Mouse (Mus musculus): ENCODE results near the gene Ppp1r35.

Gene Ppp1r35

GRCm38 (mm10) chr5:137784546-137784945 is 5.9 kb downstream of the Ppp1r35 start:
- DNase-seq, result no peak

GRCm38 (mm10) chr5:137785164-137786031 is 6.7 kb downstream of the Ppp1r35 start:
- DNase-seq, result peak; percentile 74

DNA sequence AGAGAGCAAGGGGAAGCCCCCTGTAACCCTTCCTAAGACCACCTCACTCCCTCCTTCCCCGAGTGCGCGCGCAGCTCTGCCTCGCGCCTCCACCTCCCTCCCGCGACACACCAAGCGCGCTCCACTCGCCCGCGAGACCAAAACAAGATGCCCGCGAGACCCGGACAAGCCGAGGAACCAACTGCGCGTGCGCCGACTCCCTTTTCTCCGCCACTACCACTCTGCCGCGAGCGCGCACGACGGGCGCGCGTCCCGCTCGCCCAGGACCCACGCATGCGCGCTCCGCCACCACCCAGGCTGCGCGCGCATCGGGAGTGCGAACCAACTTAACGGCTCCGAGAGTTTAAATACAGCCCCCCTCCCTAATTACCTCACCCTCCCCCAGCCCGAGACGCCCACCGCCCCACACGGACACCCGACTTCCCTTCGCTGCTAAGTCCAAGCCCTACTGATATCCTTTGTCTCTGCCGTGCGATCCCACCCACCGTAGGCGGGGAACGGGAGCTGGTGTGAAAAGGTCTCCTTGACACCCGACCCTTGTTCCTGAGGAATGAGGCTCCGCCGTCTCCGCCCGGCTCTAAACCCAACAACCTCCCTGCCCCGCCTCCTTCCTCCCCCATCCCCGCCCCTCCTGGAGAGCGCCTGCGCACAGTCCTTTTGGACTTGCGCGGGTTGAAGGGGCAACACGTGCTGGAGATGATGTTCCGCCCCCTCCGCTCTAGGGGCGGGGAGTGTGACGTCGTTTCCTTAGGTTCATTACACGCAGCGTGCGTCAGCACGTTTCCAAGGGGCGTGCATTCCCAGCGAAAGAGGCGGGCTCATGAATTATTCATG is 7.7 kb downstream of the Ppp1r35 start:
- DNase-seq, result peak; percentile 99

GRCm38 (mm10) chr5:137787151-137787928 is 8.7 kb downstream of the Ppp1r35 start, which contains the start of the genes Mepce and Zcwpw1:
TSS of gene Mepce (minus strand) at chr5:137787655.
TSS of gene Zcwpw1 (plus strand) at chr5:137787798.
- peak; percentile 96 for DNase-seq

DNA sequence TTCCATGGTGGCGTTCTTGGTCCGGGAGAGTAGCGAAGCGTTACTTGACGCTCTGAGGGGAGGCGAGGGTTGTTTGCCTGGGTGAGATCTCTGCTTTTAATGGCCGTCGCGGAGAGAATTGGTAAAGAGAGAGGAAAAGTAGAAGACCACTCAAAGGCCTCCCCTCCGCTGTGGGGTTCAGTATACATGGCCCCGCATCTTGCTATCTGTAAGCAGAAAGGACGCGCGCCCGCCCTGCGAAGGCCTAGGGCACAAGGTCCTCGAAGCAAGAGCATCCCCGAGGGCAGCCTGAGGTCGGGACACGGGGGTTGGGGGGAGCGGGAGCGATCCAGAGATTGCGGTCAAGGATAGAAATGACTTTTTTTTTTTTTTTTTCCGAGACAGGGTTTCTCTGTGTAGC is 9.5 kb downstream of the Ppp1r35 start:
- DNase-seq, result peak; percentile 53

DNA sequence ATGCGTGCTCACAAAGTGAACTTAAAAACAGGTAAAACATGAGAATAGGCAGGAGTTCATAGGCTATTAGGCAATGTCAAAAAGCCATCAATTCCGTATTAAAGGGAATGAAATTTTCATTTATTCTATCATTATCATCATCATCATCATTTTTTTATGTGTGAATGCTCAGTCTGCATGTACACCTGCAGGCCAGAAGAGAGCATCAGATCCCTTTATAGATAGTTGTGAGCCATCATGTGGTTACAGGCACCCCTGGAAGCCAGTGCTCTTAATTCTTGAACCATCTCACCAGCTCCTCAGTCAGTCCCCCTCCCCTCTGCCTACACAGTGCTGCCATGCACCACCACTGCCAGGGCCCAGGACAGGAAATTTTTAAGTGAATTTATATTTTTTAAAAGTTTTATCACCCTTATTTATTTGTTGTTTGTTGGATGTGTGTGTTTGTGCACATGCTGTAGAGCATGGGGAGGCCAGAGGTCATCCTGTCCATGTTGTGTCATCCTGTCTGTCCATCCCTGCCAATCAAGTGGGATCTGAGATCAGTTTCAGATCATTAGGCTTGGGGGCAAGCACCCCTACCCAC is 10.4 kb downstream of the Ppp1r35 start:
- DNase-seq, result no peak

GRCm38 (mm10) chr5:137791553-137791952 is 12.9 kb downstream of the Ppp1r35 start:
- DNase-seq, result no peak

DNA sequence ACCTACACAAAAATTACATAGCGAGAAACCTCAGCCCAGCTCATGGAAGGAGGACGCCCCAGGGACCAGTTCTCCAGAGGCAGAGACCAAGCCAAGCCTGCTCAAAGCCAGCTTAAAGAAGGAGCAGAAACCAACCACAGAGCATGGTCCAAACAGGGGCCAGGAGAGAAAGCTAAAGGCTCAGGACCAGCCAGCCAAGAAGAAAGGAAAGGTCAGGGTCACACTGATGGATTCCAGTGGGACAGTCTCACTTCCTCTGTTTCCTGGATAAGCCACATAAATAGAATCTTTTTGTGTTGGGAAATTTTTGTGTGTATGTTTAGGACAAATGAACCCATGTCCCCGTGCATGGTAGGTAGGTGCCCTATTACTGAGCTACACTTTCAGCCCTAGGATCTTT is 18.0 kb downstream of the Ppp1r35 start:
- DNase-seq, result no peak

GRCm38 (mm10) chr5:137800917-137801316 is 22.3 kb downstream of the Ppp1r35 start:
- no peak for DNase-seq

- DNase-seq, result no peak
These were observed 27.5 kb downstream of the Ppp1r35 start for GRCm38 (mm10) chr5:137806158-137806557.

DNA sequence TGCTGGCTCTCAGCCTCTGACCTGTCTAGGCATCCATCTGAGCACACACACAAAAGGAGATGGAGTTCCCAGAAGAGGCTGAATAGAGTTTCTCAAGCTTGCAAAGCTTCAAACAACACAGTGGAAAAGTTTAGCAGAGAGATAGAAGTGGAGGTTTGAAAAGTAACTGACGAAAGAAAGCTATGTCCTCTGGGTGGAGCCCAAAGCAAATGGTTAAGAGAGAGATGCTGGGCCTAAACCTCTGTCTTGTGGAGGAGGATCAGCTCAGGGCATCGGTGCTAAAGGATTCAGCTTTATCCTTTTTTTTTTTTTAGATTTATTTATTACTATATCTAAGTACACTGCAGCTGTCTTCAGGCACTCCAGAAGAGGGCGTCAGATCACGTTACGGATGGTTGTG is 29.7 kb downstream of the Ppp1r35 start:
- no peak for DNase-seq

- no peak for DNase-seq
These were observed 39.0 kb downstream of the Ppp1r35 start for GRCm38 (mm10) chr5:137817466-137818222.

- no peak for DNase-seq
These were observed 43.5 kb downstream of the Ppp1r35 start for GRCm38 (mm10) chr5:137822126-137822525.

DNA sequence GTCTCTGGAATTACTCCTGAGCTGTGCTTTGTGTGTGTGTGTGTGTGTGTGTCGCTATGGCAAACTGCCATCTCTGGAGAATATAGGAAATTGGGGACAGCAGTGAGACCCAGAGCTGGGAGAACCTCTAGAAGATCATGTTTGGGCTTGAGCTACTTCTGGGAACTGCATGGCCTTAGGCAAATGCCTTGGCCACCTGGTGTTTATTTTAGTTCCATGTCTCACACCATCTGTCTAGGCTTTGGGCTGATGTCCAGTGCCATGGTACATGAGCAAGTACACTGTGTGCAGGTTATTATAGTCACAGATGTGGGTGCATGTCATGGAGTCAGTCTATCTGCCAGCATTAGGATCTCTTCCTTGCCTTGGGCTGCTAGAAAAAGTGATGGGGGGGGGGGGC is 44.0 kb downstream of the Ppp1r35 start:
- DNase-seq, result no peak

DNA sequence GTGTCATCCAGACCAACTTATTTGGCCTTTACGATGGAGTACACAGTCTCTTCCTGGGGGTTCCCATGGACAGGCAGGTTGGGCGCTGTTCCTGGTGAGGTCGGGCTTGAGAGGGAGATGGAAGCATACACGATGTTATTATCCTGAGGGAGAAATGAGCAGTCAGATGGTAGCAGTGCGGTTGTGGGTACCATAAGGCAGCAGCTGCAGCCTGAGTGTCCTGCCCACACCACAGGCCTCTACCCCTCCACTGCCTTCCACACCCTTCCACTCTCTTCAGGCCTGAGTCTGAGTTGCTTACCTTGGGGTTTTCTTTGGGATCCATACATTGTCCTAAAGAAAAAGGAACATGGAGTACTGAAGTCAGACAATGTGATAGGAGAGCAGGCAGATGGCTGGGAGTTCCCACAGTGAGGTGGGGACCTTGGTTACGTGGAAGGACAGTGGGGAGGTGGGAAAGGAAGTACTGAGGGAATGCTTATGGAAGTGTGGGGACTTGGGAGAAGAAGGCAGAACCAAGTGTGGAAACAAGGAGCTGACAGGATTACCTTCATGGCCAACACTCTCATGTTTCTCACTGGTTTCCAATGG is 44.9 kb downstream of the Ppp1r35 start:
- DNase-seq, result no peak

- DNase-seq, result no peak
These were observed 46.4 kb downstream of the Ppp1r35 start for GRCm38 (mm10) chr5:137825030-137825429.

GRCm38 (mm10) chr5:137825971-137826370 is 47.3 kb downstream of the Ppp1r35 start:
- DNase-seq, result no peak

- no peak for DNase-seq
These were observed 47.8 kb downstream of the Ppp1r35 start for GRCm38 (mm10) chr5:137826421-137826820.

GRCm38 (mm10) chr5:137828694-137829093 is 50.0 kb downstream of the Ppp1r35 start:
- no peak for DNase-seq

All from thymus, postnatal 14 days (tissue).